Mouse (Mus musculus) c-Kit-positive CD71-positive TER-119-negative erythroid progenitor cells, embryonic 14.5 days (primary cell): ENCODE results near the gene Appl2.

Experiments used
- DNase-seq: peaks from one replicate; pipeline ENCODE4 v3.0.0-alpha.2; 2013; ENCODE audit warnings: low read depth

Appl2 gene

GRCm38 (mm10) chr10:83565449-83566441 is 82.8 kb downstream of the Appl2 start:
- DNase-seq: no peak

- no peak for DNase-seq
Observed at GRCm38 (mm10) chr10:83563005-83563404, 85.5 kb downstream of the Appl2 start.
